Comparison of ENCODE assay signal across 9 mouse cellular contexts in genomic region chr4:45253839-45254601, GRCm38 (mm10). TPM values are rescaled to one million over a fixed set of nuclear protein-coding genes. Genes with fewer than 3 reads are reported as not detected.
DNase-seq lines count a peak whose midpoint lies in the region; ATAC-seq lines count a peak whose summit lies in the region.
"Had no signal": no experiment of that assay in that cellular context is flagged by ENCODE, and none has a peak within 500 bp of the region (broad histone marks: within the 10 kb centered on the region; RNA-seq: fewer than 3 reads in every experiment).

No protein-coding gene starts in this region.

- H3K36me3 ChIP-seq in heart, embryonic 13.5 days = no peaks in the 10 kb centered on the region
- no peaks in the 10 kb centered on the region for H3K36me3 ChIP-seq in embryonic facial prominence, embryonic 14.5 days (ENCODE audit: control insufficient read depth, insufficient read depth, low read length)
- H3K36me3 ChIP-seq in midbrain, embryonic 11.5 days (ENCODE audit: control insufficient read depth, insufficient read depth, low read length) = no peaks in the 10 kb centered on the region
- H3K36me3 ChIP-seq: lung, embryonic 15.5 days had no signal

- ATAC-seq in heart, embryonic 13.5 days (ENCODE audit: extremely low read depth, insufficient number of reproducible peaks, low FRiP score, low TSS enrichment) = peak; percentile 58; the same call in 1 of the 2 replicates
- ATAC-seq in embryonic facial prominence, embryonic 14.5 days (ENCODE audit: low read depth) = no peak; the same call in 1 of the 2 replicates
- ATAC-seq in midbrain, embryonic 11.5 days (ENCODE audit: low FRiP score) = no peak

- no peaks in the 10 kb centered on the region for H3K27me3 ChIP-seq in heart, embryonic 13.5 days (replicated peaks)
- H3K27me3 ChIP-seq in embryonic facial prominence, embryonic 14.5 days (replicated peaks; ENCODE audit: control insufficient read depth, insufficient read depth, low read length) = no peaks in the 10 kb centered on the region
- no peaks in the 10 kb centered on the region for H3K27me3 ChIP-seq in midbrain, embryonic 11.5 days (ENCODE audit: control insufficient read depth, insufficient read depth, low read length)
- H3K27me3 ChIP-seq: lung, embryonic 15.5 days had no signal

- H3K9ac ChIP-seq in heart, embryonic 13.5 days = no peak overlapping the region; the same call in 1 of the 2 replicates
- H3K9ac ChIP-seq in embryonic facial prominence, embryonic 14.5 days (ENCODE audit: low read depth, low read length) = no peak overlapping the region
- H3K9ac ChIP-seq in midbrain, embryonic 11.5 days (ENCODE audit: low read length) = no peak overlapping the region
- H3K9ac ChIP-seq: lung, embryonic 15.5 days had no signal

- H3K4me1 ChIP-seq in heart, embryonic 13.5 days = peaks cover 37% of the 10 kb centered on the region
- no peaks in the 10 kb centered on the region for H3K4me1 ChIP-seq in embryonic facial prominence, embryonic 14.5 days (ENCODE audit: control insufficient read depth, insufficient read depth, low read length)
- H3K4me1 ChIP-seq in midbrain, embryonic 11.5 days (ENCODE audit: control insufficient read depth, insufficient read depth, low read length) = peaks cover 11% of the 10 kb centered on the region
- H3K4me1 ChIP-seq: lung, embryonic 15.5 days had no signal

- no peak overlapping the region for H3K4me3 ChIP-seq in heart, embryonic 13.5 days
- H3K4me3 ChIP-seq in embryonic facial prominence, embryonic 14.5 days (ENCODE audit: low read depth, low read length) = no peak overlapping the region
- no peak overlapping the region for H3K4me3 ChIP-seq in midbrain, embryonic 11.5 days (ENCODE audit: low read depth, low read length)
- H3K4me3 ChIP-seq: lung, embryonic 15.5 days had no signal

- 36% methylated on average over 11 of the region's 11 CpGs for WGBS in heart, embryonic 13.5 days
- 49% methylated on average over 11 of the region's 11 CpGs for WGBS in embryonic facial prominence, embryonic 14.5 days
- WGBS in midbrain, embryonic 11.5 days = 31% methylated on average over 11 of the region's 11 CpGs

- DNase-seq in heart, adult 8-10 months (ENCODE audit: low spot score) = no peak
- peak; percentile 72 for DNase-seq in adrenal gland, adult 2 months
- peak; percentile 30 for DNase-seq in embryonic facial prominence, embryonic 14.5 days (ENCODE audit: low spot score)
- peak; percentile 80 for DNase-seq in midbrain, embryonic 11.5 days (ENCODE audit: low spot score, missing footprints)
- no peak for DNase-seq in spleen, adult 18-20 months
- DNase-seq in thymus, adult 18-20 months = no peak
- no peak for DNase-seq in kidney, postnatal 36 days

- H3K9me3 ChIP-seq in heart, embryonic 13.5 days = no peaks in the 10 kb centered on the region
- H3K9me3 ChIP-seq in embryonic facial prominence, embryonic 14.5 days (ENCODE audit: control insufficient read depth, low read length) = no peaks in the 10 kb centered on the region
- no peaks in the 10 kb centered on the region for H3K9me3 ChIP-seq in midbrain, embryonic 11.5 days (ENCODE audit: control insufficient read depth, low read length)
- H3K9me3 ChIP-seq: lung, embryonic 15.5 days had no signal

- H3K27ac ChIP-seq in heart, embryonic 13.5 days (replicated peaks) = peak overlapping the region; percentile 76
- H3K27ac ChIP-seq in embryonic facial prominence, embryonic 14.5 days (replicated peaks; ENCODE audit: low read depth, low read length) = no peak overlapping the region
- H3K27ac ChIP-seq in midbrain, embryonic 11.5 days (ENCODE audit: low read depth, low read length) = no peak overlapping the region
- H3K27ac ChIP-seq: lung, embryonic 15.5 days had no signal

- H3K4me2 ChIP-seq in heart, embryonic 13.5 days = peak overlapping the region; percentile 29; the same call in 1 of the 2 replicates
- H3K4me2 ChIP-seq in embryonic facial prominence, embryonic 14.5 days (ENCODE audit: low read depth, low read length) = no peak overlapping the region
- no peak overlapping the region for H3K4me2 ChIP-seq in midbrain, embryonic 11.5 days
- H3K4me2 ChIP-seq: lung, embryonic 15.5 days had no signal

RNA-seq across cellular contexts. Expression of gene Trmt10b, which starts 42.9 kb away (rescaled TPM):
- 11.1 and 11.4 TPM in 2 replicates for polyA plus RNA-seq in heart, embryonic 13.5 days (2015; fragmentation: Nextera tagmentation; extraction: Ambion mirVana)
- 1 to 10 TPM; 2.7 to 6.8 (median 3.3) TPM for total RNA-seq in heart, adult 8-10 months (2022)
- 10 to 100 TPM in 1 of 2 experiments, 1 to 10 TPM in 1; 8.7 to 12.8 TPM for total RNA-seq in adrenal gland, adult 2 months (2021)
- 0.48 and 0.70 TPM in 2 replicates for polyA plus RNA-seq in adrenal gland, adult 2 months (2012; rRNA removed)
- 18.7 and 20.0 TPM in 2 replicates for polyA plus RNA-seq in embryonic facial prominence, embryonic 14.5 days (2014; fragmentation: Nextera tagmentation; extraction: Ambion mirVana)
- polyA plus RNA-seq in midbrain, embryonic 11.5 days (2014; fragmentation: Nextera tagmentation; extraction: Ambion mirVana) = 20.5 and 25.4 TPM in 2 replicates

Comparison
In these comparisons a context has a peak if more than half of its experiments do, and no peak if none do; other contexts are left out.
1. DNase-seq: peak in adrenal gland, adult 2 months (single experiment), embryonic facial prominence, embryonic 14.5 days (single experiment) and midbrain, embryonic 11.5 days (single experiment); none in heart, adult 8-10 months (single experiment), spleen, adult 18-20 months (0 of 2), thymus, adult 18-20 months (0 of 2) and kidney, postnatal 36 days (0 of 2).